ENCODE assay signal across 10 mouse cellular contexts in genomic region chr17:25984066-25984465, GRCm38 (mm10). TPM values are rescaled to one million over a fixed set of nuclear protein-coding genes. Genes with fewer than 3 reads are reported as not detected.
DNase-seq lines count a peak whose midpoint lies in the region; ATAC-seq and TF ChIP-seq lines count a peak whose summit lies in the region.
"Had no signal": no experiment of that assay in that cellular context is flagged by ENCODE, and none has a peak within 500 bp of the region (broad histone marks: within the 10 kb centered on the region; RNA-seq: fewer than 3 reads in every experiment).

No protein-coding gene starts in this region.

- H3K36me3 ChIP-seq in heart, embryonic 15.5 days: no peaks in the 10 kb centered on the region
- H3K36me3 ChIP-seq in heart, adult 2 months (ENCODE audit: control insufficient read depth, insufficient read depth, low read length): no peaks in the 10 kb centered on the region
- 0 out of 2 replicates have a peak, but pooled peaks cover 5% of the 10 kb centered on the region for H3K36me3 ChIP-seq in embryonic facial prominence, embryonic 12.5 days
- no peaks in the 10 kb centered on the region; the same call in 1 of the 2 replicates for H3K36me3 ChIP-seq in hindbrain, embryonic 16.5 days (ENCODE audit: control insufficient read depth, insufficient read depth, low read length)
- H3K36me3 ChIP-seq in midbrain, embryonic 16.5 days (ENCODE audit: control insufficient read depth, insufficient read depth, low read length): 0 out of 2 replicates have a peak, but pooled peaks cover 5% of the 10 kb centered on the region

- ATAC-seq in heart, embryonic 15.5 days (replicated peaks; ENCODE audit: insufficient number of reproducible peaks, insufficient read depth, low FRiP score, low read depth): no peak
- ATAC-seq in embryonic facial prominence, embryonic 12.5 days (ENCODE audit: insufficient number of reproducible peaks, insufficient read depth, low FRiP score, low TSS enrichment): no peak
- no peak for ATAC-seq in hindbrain, embryonic 16.5 days
- ATAC-seq in midbrain, embryonic 16.5 days: no peak
- ATAC-seq: inflammation-experienced regulatory T-cells, adult 6 months had no signal

- no peak overlapping the region for H3K27ac ChIP-seq in heart, embryonic 15.5 days
- no peak overlapping the region for H3K27ac ChIP-seq in heart, adult 2 months
- no peak overlapping the region for H3K27ac ChIP-seq in embryonic facial prominence, embryonic 12.5 days
- no peak overlapping the region for H3K27ac ChIP-seq in hindbrain, embryonic 16.5 days (ENCODE audit: low read depth, low read length)
- H3K27ac ChIP-seq in midbrain, embryonic 16.5 days (ENCODE audit: low read length): no peak overlapping the region

- DNase-seq in heart, adult 2 months: no peak
- DNase-seq in T-cell, adult 2 months (ENCODE audit: low spot score): no peak
- DNase-seq in ovary, postnatal 36 days (ENCODE audit: low spot score): no peak
- no peak for DNase-seq in cerebellum, adult 11-12 months

- peak overlapping the region; percentile 87 for H3K4me2 ChIP-seq in heart, embryonic 15.5 days
- peak overlapping the region; percentile 80 for H3K4me2 ChIP-seq in embryonic facial prominence, embryonic 12.5 days (replicated peaks)
- H3K4me2 ChIP-seq in hindbrain, embryonic 16.5 days (ENCODE audit: low read length): peak overlapping the region; percentile 62
- peak overlapping the region; percentile 84 for H3K4me2 ChIP-seq in midbrain, embryonic 16.5 days (ENCODE audit: low read length)

- 0 out of 2 replicates have a peak overlapping the region, but pooled peaks have one; percentile 82 for H3K9ac ChIP-seq in heart, embryonic 15.5 days
- no peak overlapping the region for H3K9ac ChIP-seq in heart, adult 2 months (ENCODE audit: low read depth, low read length)
- no peak overlapping the region; the same call in 1 of the 2 replicates for H3K9ac ChIP-seq in embryonic facial prominence, embryonic 12.5 days
- no peak overlapping the region for H3K9ac ChIP-seq in hindbrain, embryonic 16.5 days (ENCODE audit: low read depth, low read length)
- H3K9ac ChIP-seq in midbrain, embryonic 16.5 days (ENCODE audit: low read depth, low read length): no peak overlapping the region

- H3K79me2 ChIP-seq in heart, adult 2 months (replicated peaks; ENCODE audit: control insufficient read depth, insufficient read depth, low read length): peaks cover 3% of the 10 kb centered on the region; the same call in 1 of the 2 replicates

- H3K27me3 ChIP-seq in heart, embryonic 15.5 days: no peaks in the 10 kb centered on the region
- no peaks in the 10 kb centered on the region for H3K27me3 ChIP-seq in heart, adult 2 months (ENCODE audit: control insufficient read depth, insufficient read depth, low read length)
- no peaks in the 10 kb centered on the region for H3K27me3 ChIP-seq in embryonic facial prominence, embryonic 12.5 days
- no peaks in the 10 kb centered on the region for H3K27me3 ChIP-seq in hindbrain, embryonic 16.5 days (replicated peaks; ENCODE audit: control insufficient read depth, insufficient read depth, low read length)
- H3K27me3 ChIP-seq in midbrain, embryonic 16.5 days (ENCODE audit: control insufficient read depth, insufficient read depth, low read depth, low read length): no peaks in the 10 kb centered on the region

- no peak for TF ChIP-seq EP300 in heart, adult 2 months (IDR thresholded peaks at IDR 0.05; ENCODE audit: insufficient read depth, low read depth, low read length)

- H3K9me3 ChIP-seq in heart, embryonic 15.5 days (replicated peaks): no peaks in the 10 kb centered on the region
- H3K9me3 ChIP-seq in embryonic facial prominence, embryonic 12.5 days: no peaks in the 10 kb centered on the region
- H3K9me3 ChIP-seq in hindbrain, embryonic 16.5 days (ENCODE audit: control insufficient read depth, low read length): no peaks in the 10 kb centered on the region
- H3K9me3 ChIP-seq in midbrain, embryonic 16.5 days (replicated peaks; ENCODE audit: control insufficient read depth, low read length, poor library complexity, severe bottlenecking): no peaks in the 10 kb centered on the region

- TF ChIP-seq POLR2A in heart, adult 2 months (IDR thresholded peaks at IDR 0.05; ENCODE audit: insufficient read depth, low read depth, low read length): no peak

- peaks cover 39% of the 10 kb centered on the region for H3K4me1 ChIP-seq in heart, embryonic 15.5 days (replicated peaks)
- peaks cover 12% of the 10 kb centered on the region for H3K4me1 ChIP-seq in heart, adult 2 months (ENCODE audit: control insufficient read depth, insufficient read depth, low read length)
- H3K4me1 ChIP-seq in embryonic facial prominence, embryonic 12.5 days: peaks cover 16% of the 10 kb centered on the region
- peaks cover 21% of the 10 kb centered on the region for H3K4me1 ChIP-seq in hindbrain, embryonic 16.5 days (ENCODE audit: control insufficient read depth, insufficient read depth, low read depth, low read length)
- peaks cover 31% of the 10 kb centered on the region for H3K4me1 ChIP-seq in midbrain, embryonic 16.5 days (ENCODE audit: control insufficient read depth, insufficient read depth, low read length)

- 100% methylated on average over 1 of the region's 1 CpGs for WGBS in heart, embryonic 15.5 days
- WGBS in heart, adult 2 months: 100% methylated on average over 1 of the region's 1 CpGs
- WGBS in embryonic facial prominence, embryonic 12.5 days: 90% methylated on average over 1 of the region's 1 CpGs
- WGBS in hindbrain, embryonic 16.5 days: 100% methylated on average over 1 of the region's 1 CpGs
- 100% methylated on average over 1 of the region's 1 CpGs for WGBS in midbrain, embryonic 16.5 days

- TF ChIP-seq CTCF in heart, adult 2 months (IDR thresholded peaks at IDR 0.05): no peak

- peak overlapping the region; percentile 81 for H3K4me3 ChIP-seq in heart, embryonic 15.5 days
- H3K4me3 ChIP-seq in heart, adult 2 months: no peak overlapping the region
- H3K4me3 ChIP-seq in embryonic facial prominence, embryonic 12.5 days: peak overlapping the region; percentile 86; the same call in 1 of the 2 replicates
- H3K4me3 ChIP-seq in hindbrain, embryonic 16.5 days (ENCODE audit: low read length): peak overlapping the region; percentile 84
- H3K4me3 ChIP-seq in midbrain, embryonic 16.5 days (ENCODE audit: low read depth, low read length): peak overlapping the region; percentile 93; the same call in 1 of the 2 replicates

- intact Hi-C loops in heart, adult 2 months (cut with DNase I): no loop called here

RNA-seq across cellular contexts. Expression of gene Capn15, which starts 1.5 kb away (rescaled TPM):
- 9.3 and 13.5 TPM in 2 replicates for polyA plus RNA-seq in heart, embryonic 15.5 days (2015; fragmentation: Nextera tagmentation; extraction: Ambion mirVana)
- 1 to 10 TPM; 6.1 to 7.4 TPM for total RNA-seq in heart, adult 2 months (2021)
- 15.1 and 15.5 TPM in 2 replicates for polyA plus RNA-seq in heart, adult 2 months (2012; rRNA removed)
- 33.1 and 34.6 TPM in 2 replicates for polyA plus RNA-seq in embryonic facial prominence, embryonic 12.5 days (2016; fragmentation: Nextera tagmentation; extraction: Ambion mirVana)
- 20.6 and 25.5 TPM in 2 replicates for polyA plus RNA-seq in hindbrain, embryonic 16.5 days (2015; fragmentation: Nextera tagmentation; extraction: Ambion mirVana)
- polyA plus RNA-seq in midbrain, embryonic 16.5 days (2015; fragmentation: Nextera tagmentation; extraction: Ambion mirVana): 20.6 and 20.8 TPM in 2 replicates

RNA-seq across cellular contexts. Expression of gene A930017K11Rik, which starts 31.7 kb away (rescaled TPM):
- 0.05 TPM in 1 of 2 replicates, not detected in the other for polyA plus RNA-seq in heart, embryonic 15.5 days (2015; fragmentation: Nextera tagmentation; extraction: Ambion mirVana)
- total RNA-seq in heart, adult 2 months (2021): under 1 TPM; 0.27 to 0.37 TPM
- 0.44 and 0.61 TPM in 2 replicates for polyA plus RNA-seq in heart, adult 2 months (2012; rRNA removed)
- 0.14 and 0.20 TPM in 2 replicates for polyA plus RNA-seq in embryonic facial prominence, embryonic 12.5 days (2016; fragmentation: Nextera tagmentation; extraction: Ambion mirVana)
- polyA plus RNA-seq in hindbrain, embryonic 16.5 days (2015; fragmentation: Nextera tagmentation; extraction: Ambion mirVana): 3.9 and 4.7 TPM in 2 replicates
- 2.8 and 3.1 TPM in 2 replicates for polyA plus RNA-seq in midbrain, embryonic 16.5 days (2015; fragmentation: Nextera tagmentation; extraction: Ambion mirVana)
- total RNA-seq: ES-E14 had no signal
- polyA plus RNA-seq: inflammation-experienced regulatory T-cells, adult 6 months had no signal

RNA-seq across cellular contexts. Expression of gene Nhlrc4, which starts 39.3 kb away (rescaled TPM):
- polyA plus RNA-seq in heart, embryonic 15.5 days (2015; fragmentation: Nextera tagmentation; extraction: Ambion mirVana): 0.08 and 0.16 TPM in 2 replicates
- under 1 TPM; 0.10 to 0.30 TPM for total RNA-seq in heart, adult 2 months (2021)
- polyA plus RNA-seq in heart, adult 2 months (2012; rRNA removed): 0.15 and 2.8 TPM in 2 replicates
- 0.14 and 0.69 TPM in 2 replicates for polyA plus RNA-seq in embryonic facial prominence, embryonic 12.5 days (2016; fragmentation: Nextera tagmentation; extraction: Ambion mirVana)
- polyA plus RNA-seq in hindbrain, embryonic 16.5 days (2015; fragmentation: Nextera tagmentation; extraction: Ambion mirVana): 0.19 and 0.52 TPM in 2 replicates
- polyA plus RNA-seq in midbrain, embryonic 16.5 days (2015; fragmentation: Nextera tagmentation; extraction: Ambion mirVana): 0.16 and 0.78 TPM in 2 replicates
- polyA plus RNA-seq: inflammation-experienced regulatory T-cells, adult 6 months had no signal

RNA-seq across cellular contexts. Expression of gene Pigq, which starts 39.3 kb away (rescaled TPM):
- polyA plus RNA-seq in heart, embryonic 15.5 days (2015; fragmentation: Nextera tagmentation; extraction: Ambion mirVana): 52.9 and 63.0 TPM in 2 replicates
- total RNA-seq in heart, adult 2 months (2021): 10 to 100 TPM; 40.8 to 48.7 TPM
- polyA plus RNA-seq in heart, adult 2 months (2012; rRNA removed): 74.7 and 115 TPM in 2 replicates
- 49.9 and 51.7 TPM in 2 replicates for polyA plus RNA-seq in embryonic facial prominence, embryonic 12.5 days (2016; fragmentation: Nextera tagmentation; extraction: Ambion mirVana)
- 83.1 and 90.5 TPM in 2 replicates for polyA plus RNA-seq in hindbrain, embryonic 16.5 days (2015; fragmentation: Nextera tagmentation; extraction: Ambion mirVana)
- polyA plus RNA-seq in midbrain, embryonic 16.5 days (2015; fragmentation: Nextera tagmentation; extraction: Ambion mirVana): 71.3 and 85.3 TPM in 2 replicates
